Mouse (Mus musculus) right cerebral cortex, postnatal 36 days (tissue): ENCODE measurements around the gene Gas2l3.
A peak's percentile ranks its signal among the peaks of the same experiment; 100 is the strongest.

Source experiments
- DNase-seq, 2 experiments: peaks; one replicate each; pipeline ENCODE4 v3.0.0; 2022; ENCODE audit warnings: low spot score in 2 of 2, mixed read lengths in 1 of 2

Gas2l3 gene

DNA sequence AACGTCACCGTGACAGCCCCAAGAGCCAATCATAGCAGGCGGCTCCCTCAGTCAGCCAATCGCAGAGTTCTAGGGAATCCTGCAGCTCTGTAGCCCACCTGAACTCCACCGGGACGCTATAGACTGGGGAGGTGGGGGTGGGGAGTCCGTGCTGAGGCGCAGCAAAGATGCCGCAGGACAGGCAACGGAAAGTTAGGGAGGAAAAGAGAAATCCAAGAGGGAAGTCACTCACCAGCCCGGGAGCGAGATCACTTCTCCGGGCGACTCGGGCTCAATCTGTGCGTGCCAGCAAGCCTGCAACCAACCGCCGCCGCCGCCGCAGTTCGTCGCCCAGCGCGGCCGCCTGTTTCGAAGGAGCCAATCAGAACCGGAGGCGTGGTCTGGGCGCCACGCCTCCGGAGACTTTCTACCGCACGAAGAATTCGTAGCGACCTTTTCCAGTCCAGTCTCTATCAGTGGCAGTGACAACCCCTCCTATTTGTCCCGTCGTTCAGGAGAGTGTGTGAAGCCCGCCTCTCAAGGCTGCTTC, at the start of gene Gas2l3:
Gas2l3 (minus strand) TSS at position 345 of the 529 bp plus-strand sequence.
- peak; percentile 67 to 78 for DNase-seq

DNA sequence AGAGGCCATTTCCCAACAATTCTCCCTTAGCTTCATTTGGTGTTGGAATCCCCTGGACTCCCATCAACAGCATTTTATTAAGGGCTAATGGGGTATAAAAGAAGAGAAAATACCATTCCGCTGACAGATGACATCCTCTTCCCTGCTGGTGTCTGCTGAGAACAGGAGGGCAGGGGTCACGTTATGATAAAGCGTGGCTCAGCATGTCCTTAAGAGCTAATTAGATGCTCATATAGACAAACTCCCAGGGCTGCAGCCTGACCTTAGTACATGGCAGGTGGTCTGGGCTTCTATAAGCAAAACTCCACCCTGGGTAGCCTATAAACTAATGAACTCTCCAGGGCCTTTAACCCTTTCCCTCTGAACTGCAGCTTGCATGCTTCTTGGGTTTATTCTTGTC, 47.6 kb upstream of the Gas2l3 start:
- DNase-seq: no peak

DNA sequence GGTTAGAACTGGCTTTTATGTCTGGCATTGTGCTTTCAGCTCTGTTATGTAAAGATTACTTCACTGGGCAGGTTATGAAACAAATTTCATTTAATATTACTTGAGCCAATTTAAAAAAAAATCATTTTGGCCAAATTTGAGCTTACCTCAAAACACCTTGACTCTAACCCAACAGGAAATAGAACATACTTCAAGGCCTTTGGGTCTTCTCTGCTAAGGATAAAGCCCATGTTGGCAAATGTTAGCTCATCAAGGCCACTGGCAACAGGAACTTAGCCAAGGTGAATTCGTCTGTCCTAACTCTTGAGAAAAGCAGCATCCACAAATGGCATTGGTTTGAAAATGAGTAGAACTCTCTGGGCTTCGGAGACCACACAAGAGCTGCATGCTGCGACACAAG, 46.5 kb upstream of the Gas2l3 start:
- no peak for DNase-seq

DNA sequence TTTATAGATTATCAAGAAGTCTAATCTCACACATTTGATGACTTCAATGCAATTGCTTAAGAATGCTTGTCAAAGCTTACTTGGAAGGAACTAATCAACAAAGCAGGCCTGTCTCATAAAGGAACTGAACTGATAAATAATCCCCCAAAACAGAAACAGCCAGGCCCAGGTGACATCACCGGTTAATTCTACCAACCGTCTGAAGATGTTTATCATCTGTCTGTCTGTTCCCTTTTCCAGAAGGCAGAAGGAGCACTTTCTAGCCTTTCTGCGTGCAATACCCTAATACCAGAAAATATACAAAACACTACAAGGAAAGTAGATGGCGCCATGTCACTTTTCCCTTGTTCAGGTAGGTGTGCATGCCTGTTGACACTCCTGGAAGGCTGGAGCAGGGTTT, 45.7 kb upstream of the Gas2l3 start:
- no peak for DNase-seq

DNA sequence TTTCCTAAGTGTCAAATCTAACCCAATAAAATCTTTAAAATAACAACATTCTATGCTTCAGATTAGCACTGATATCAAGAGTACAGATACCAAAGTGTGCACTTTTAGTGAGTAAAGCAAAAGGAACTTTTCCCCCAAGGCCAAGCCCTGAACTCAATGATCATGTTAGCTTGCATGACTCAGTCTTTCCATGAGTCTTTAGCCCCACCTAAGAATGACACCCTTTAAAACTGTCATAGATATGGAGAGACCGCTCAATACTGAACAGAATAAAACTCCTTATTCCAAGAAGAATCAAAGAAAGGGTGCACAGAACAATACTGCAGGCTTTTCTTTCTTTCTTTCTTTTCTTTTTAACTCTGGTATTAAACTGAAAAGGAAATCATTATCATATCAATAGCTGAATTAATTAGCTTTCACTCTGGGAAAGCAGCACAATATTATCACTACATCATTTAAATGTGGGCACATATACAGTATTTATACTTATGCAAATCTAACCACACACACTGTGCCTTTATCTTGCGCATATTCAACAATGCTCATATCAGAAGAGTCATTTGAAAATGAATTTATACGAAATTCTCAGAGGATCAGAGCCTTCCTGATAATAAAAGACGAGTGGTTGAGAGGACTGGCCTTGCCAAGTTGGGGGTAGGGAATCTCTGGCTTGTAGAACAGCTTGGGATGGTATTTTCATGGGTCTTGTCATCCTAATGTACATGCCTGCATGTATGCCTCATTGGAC, 43.4 kb upstream of the Gas2l3 start:
- no peak for DNase-seq

DNA sequence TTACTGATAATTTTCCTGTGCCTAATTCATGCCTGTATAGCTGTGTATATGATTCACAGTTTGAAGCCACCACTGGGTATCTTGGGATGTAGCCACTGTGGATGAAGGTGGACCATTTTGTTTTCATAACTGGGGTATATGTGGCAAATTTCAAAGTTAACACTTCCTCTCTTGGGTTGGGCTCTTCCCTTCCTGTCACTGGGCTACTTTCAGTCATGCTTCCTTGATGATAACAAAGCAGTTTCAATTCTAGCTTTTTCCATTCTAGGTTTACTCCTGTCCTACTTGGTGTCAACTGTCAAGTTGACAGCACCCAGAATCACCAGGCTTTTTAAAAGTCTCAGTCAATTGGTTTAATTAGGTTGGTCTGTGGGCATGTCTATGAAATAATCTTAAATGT, 41.1 kb upstream of the Gas2l3 start:
- no peak for DNase-seq

DNA sequence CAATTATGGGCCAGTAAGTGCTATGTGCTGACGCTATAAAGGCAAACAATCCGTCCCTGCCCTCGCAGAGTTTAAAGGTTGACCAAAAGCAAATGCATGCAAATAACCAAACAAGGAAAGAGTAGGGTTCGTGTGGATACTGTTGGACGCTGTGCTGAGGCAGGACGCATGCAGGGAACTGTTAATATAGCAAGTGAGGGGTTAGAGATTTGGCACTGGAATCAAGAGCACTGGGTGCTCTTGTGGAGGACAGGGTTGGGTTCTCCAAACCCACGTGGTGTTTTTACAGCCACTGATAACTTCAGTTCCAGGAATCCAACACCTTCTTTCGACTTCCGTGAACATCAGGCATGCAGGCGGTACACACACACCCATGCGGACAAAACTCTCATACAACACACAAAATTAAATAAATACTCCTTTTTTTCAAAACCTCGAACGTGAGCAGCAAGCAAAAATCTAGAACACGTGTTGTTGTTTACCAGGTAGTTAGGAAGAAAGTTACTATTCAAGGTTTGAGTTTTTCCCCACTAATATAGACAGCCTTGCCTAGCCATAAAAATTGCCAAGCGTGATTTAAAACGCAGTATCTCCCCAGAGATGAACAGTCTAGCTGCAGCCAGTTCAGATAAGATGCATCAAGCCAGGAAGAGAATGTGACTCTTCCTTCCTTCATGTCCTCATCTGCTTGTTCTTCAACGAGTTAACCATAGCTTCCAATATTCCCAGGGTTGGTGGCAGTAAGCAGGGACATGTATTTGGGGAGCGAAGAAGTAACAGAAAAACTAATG, 40.2 kb upstream of the Gas2l3 start:
- no peak for DNase-seq

DNA sequence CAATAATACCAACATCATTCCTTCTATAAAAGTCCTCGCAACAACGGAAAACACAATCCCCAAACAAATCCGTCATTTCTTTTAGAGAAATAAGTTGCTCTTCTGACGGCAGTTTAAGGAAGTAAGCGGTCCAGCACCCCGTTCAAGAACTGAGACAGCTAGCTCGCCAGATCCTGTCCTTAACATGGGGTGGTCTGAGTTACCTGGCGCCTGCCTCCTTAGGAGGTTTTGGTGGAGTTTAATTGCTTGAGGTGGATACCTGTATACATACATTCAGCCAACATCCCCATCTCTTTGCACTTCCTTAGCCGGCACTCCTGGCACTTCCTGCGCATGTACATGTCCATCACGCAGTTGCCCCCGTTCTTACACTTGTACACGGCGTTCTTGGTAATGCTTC, 39.3 kb upstream of the Gas2l3 start:
- no peak for DNase-seq

DNA sequence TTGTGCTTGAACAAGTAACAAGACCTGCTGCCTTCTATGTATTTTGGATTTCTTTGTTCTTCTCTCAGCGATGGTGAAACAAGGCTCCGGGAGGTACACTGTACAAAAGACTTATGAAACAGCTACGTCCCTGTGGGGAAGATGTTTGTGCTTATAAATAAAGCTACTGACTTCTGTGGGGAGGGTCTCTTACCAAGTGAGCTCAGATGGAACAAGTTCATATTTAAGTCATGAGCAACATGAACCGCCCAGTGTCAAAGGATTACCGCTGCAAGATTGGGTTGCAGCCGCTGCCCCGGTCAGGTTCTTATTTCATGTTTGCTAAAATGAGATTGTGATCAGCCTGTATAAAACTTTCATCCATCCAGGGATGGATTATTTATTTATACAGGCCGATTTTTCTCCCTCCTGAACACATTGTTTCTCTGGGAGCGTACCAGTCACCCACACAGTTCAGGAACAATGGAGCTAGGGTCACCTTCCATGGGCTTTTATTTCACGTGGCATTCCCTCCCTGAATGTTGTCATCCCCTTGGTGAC, 38.4 kb upstream of the Gas2l3 start:
- no peak for DNase-seq

DNA sequence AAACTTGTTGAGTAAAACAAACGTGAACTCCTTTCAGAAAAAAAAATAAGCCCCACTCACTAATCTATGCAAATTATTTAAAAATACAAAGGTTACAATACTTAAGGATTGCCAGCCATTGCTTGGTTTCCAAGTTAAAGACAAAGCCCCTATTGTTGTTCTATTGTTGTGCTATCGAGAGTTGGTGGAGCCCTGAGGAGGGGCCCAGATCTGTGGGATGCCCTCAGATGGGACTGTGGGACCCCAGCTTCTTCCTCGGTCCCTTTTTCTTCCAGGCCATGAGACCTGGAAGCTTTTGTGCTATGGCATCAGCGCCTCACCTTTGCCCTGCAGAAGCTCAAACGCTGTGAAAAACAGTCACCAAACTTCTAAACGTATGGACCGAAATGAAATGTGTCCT, 37.9 kb upstream of the Gas2l3 start:
- no peak for DNase-seq

DNA sequence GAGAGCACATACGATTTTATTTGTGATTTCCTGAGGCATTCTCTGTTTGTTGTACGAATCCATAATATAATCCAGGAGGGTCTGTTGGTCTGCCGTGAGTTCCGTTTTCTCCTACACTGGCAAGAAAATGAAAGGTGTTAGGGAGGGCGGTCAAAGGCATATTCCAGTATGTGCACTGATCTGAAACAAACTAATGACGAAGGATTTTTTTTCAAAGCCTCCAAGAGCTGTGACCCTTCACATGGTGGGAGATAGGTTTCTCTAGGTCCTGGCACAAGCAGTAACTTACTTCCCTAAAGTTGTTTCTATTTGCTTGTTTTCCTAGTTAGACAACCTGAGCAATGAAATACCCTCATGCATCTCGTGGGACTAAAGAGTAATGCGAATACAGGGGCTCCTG, 35.0 kb upstream of the Gas2l3 start:
- DNase-seq: no peak

DNA sequence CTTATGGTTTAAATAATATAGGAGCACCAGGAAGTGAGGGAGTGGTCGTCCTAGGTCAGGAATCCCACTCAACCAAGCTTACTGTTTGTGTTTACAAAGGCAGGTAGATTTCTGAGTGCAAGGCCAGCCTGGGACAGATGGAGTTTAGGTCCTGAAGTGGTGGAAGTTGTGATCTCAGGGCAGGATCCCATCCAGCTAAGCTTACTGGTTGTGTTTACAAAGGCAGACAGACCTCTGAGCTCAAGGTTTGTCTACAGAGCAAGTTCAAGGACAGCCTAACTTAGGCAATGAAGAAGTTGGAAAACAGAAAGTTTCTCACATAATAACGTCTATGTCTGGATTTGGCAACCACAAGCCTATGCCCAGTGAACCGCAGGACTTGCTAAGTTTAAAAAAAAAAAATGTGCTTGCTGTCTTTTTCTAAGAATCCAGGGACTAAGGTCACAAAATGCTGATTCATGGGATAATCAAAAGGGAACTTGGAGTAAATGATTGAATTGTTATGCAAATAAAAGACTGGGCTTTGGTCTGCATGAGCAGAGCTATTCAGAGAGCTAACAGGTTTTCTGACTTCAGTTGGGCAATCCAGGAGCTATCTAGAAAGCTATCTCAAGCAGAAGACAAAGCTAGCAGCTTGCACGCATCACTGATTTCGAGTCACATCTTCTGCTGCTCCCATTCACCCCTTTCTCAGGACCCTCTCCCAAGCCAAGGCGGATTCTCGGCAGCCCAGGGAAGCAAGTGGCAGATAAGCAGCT, 27.0 kb upstream of the Gas2l3 start:
- DNase-seq: no peak

DNA sequence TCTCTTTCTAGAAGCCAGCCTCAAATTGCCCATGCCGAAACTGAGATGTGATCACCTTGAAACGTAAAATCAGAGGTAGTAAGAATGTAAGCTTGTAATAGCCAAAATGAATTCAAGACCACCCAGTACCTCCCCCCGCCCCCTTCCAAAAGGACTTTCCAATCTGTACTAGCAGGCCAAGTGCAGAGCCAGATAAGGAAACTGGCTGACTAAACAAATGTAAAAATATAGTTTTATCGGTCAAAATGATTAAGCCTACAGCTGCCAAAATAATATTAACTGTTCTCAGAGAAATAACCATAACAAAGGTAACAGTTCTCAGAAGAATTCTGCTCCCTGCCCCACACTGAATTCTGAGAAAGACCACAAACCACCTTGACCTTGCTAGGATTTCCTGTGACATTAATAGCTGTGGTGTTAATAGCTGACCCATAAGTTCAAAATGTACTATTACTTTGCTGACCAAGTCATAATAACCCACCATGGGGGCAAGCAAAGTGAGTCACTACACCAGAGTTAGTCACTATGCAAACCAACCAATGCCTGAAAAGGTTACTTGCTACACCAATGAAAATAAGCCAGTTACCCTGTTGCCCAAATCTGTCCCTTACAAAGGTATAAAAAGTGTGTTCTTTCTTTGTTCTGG, 21.1 kb upstream of the Gas2l3 start:
- DNase-seq: no peak

DNA sequence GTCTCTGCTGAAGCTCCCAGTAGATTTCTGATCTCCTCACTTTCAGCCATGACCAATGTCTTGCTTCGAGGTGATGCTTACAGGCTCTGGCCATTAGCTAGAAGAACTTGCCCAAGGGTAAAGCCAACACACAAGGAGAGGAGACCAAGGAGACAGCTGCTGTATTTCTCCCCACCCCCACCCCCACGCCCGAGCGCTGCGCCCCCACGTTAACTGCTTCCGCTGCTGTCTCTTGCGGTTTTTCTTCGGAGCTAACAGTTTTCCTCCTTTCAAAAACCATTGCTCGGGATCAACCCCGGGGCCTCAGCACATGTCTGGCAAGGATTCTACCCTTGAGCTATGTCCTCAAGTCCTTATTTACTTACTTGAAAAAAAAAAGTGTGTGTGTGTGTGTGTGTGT, 19.1 kb upstream of the Gas2l3 start:
- no peak for DNase-seq

DNA sequence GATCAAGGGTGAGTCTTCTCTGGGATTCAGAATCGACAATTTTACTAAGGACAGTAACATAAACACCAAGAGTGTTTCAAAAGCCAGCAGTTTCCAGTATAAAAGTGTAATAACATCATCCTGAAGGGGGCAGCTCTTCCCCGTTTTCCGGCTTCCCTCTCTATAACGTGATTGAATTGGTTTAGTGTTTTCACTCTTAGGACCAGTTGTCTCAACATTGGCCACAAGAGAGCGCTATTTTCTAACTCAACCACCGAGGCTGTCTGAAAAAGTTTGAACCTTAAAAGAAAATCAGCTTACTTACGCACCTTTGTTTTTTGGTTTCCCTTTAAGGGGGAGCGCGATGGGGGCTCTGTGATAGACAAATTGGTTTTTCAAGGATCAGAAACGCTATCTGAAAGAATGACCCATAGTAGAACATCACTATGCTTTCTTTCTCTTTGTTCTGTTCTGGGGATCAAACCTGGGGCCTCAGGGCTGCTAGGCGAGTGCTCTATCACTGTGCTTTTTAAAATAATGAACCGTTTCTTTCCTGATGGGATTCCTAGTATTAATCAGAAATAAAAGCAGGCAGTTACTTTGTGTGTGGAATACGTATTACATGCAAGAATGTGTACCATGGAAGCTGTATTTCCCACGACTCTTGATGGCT, 18.2 kb upstream of the Gas2l3 start:
- DNase-seq: peak; percentile 61 to 69

DNA sequence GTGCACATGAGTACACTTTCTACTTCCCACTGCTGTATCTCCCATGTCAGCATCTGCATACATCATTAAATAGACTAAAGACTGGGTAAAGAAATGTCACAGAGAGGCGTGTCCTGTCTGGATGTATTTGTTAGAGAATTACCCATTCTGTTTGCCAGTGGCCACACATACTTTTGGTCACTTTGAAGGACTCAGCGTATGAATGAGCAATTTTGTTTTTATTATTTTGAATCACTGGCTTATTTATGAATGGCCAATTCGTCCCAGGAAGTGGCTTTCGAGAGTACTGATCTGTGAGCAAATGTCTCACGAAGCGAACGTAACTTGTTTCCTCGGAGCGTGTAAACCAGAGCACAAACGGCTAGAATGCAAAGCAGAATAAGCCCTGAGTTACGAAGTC, 17.2 kb upstream of the Gas2l3 start:
- DNase-seq: no peak

DNA sequence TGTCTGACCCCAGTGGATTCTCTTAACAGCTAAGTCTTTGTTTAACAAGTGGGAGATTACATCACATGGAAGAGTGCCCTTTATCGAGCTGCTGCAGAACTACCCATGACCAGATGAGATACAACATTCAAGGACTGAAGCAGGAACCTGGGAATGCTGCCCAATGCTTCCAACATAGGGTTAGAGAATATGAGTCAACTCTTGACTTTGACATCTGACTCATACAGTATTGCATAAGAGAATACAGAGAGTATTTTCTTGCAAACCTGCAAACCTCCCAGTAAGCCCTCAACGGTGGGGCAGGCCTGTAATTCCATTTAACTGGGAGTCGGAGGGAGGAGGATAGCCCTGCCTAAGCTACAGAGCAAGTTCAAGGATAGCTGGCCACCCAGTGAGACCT, 15.0 kb upstream of the Gas2l3 start:
- DNase-seq: no peak

DNA sequence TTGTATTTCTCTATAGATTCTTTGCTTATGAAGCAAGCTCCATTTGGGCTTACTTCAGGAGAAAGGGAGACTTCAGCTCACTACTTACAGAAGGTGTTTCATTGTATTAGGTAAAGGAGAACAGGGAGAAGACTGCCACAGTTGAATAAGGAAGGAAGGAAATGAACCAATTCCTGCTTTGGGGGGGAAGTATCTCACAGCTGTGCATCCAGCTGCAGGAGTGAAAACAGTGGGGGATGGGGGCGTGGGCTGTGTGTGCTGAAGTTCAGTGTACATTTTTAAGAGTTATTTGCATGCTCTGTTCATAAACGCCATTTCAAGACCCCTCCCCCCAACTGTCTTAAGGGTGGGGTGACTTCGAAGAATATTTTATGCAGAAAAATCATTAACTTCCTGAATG, 10.0 kb upstream of the Gas2l3 start:
- no peak for DNase-seq

DNA sequence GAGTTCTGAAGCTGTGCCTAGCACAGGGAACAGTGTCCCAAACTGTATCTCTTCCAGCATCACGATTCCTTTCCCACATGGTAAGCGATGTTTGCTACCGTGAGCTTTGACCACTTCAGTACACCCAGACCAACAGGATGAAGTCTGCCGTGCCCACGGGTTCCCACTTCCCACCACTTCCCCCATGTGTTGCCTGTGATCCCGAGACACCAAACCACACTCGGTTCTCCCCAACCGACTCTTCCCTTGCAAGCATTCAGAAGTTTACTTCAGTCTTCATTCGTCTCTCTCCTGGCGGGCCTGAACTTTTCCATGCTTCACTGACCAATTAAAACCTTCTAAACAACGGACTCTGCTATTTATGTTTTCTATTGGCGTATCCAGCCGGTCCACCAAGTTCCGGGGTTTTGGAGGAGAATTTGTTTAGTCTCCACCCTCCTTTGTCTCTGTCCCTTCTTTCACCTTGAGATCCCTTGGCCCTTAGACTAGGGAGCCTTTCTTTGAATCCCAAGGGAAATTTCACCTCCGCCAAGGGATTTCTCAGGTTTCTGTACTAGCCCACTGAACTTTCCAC, 9.4 kb upstream of the Gas2l3 start:
- no peak for DNase-seq

DNA sequence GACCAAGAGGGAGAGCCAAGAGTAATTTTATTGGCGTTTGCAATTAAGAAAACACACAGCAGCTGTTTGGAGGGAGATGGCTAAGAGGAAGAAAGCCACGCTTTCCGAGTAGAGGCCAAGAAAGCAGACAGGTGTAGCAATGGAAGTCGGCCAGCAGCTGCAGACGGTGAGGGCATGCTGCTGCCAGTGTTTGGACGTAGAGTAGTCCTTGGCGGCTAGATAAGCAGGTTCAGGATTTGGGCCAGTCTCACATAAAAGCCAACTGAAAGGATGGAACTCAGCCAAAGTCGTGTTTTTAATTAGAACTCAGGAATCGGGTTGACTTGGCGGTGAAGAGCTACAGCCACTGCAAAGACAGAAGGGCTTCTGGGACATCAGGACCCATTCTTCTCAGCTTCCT, 6.6 kb upstream of the Gas2l3 start:
- DNase-seq: no peak

DNA sequence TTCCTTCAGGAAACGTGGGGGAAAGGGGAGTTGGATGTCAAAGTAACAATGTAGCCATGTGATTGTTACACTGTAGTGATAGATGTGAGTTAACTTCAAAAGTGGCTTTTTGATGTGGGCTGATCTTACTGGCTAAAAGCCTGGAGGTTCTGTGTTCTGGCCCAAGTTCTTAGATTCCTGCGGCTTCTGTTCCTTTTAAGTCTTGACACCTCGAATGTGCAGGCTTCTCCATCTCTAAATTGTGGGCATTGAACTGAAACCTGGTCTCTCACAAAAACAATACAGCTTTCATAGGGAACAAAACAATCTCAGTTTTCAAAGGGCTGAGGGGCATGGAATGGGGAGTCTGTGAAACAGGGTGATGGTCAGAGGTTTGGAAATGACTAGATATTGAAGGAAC, 614 bp upstream of the Gas2l3 start:
- DNase-seq: no peak
